Mouse (Mus musculus) embryonic fibroblast, embryonic 13.5 days (primary cell): ENCODE results near the gene Dus1l.

Experiments
- CTCF ChIP-seq: IDR thresholded peaks from 2 replicates; pipeline ENCODE4 v1.5.1; 2011; ENCODE audit warnings: mild to moderate bottlenecking, control low read depth, low read length, moderate library complexity, borderline replicate concordance; ENCODE audit not compliant: insufficient read depth
- POLR2A ChIP-seq: IDR thresholded peaks from 2 replicates; pipeline ENCODE4 v1.6.1; 2011; ENCODE audit warnings: low read depth, mild to moderate bottlenecking, control low read depth, low read length, moderate library complexity

GRCm38 (mm10) chr11:120818251-120818650, 22.0 kb upstream of the Dus1l start:
- TF ChIP-seq POLR2A (no peak), CTCF (no peak)
